Mouse (Mus musculus) CH12.LX (cell line): Measurements from ENCODE around the gene Mars2. TPM values are rescaled to one million over a fixed set of nuclear protein-coding genes. Genes with fewer than 3 reads are reported as not detected.

Experiments
- DNase-seq: peaks from one replicate; pipeline ENCODE4 v3.0.0-alpha.2; 2013; ENCODE audit errors: extremely low read depth
- H3K27ac ChIP-seq: 2 replicates; pipeline ENCODE4 v1.5.1; 2012; ENCODE audit warnings: low read depth, mild to moderate bottlenecking, control low read depth, moderate library complexity; ENCODE audit not compliant: insufficient read depth
- H3K27me3 ChIP-seq: replicated peaks from 2 replicates; pipeline ENCODE3; 2012; ENCODE audit warnings: inconsistent platforms
- H3K36me3 ChIP-seq, 2 experiments: replicated peaks in 1 of 2; 2 replicates each; pipeline versions ENCODE3 to v1.6.1; 2012; ENCODE audit warnings: inconsistent platforms in 1 of 2, low read length in 1 of 2, mild to moderate bottlenecking in 1 of 2, mixed read lengths in 1 of 2, moderate library complexity in 1 of 2; ENCODE audit not compliant: control insufficient read depth in 1 of 2, insufficient read depth in 1 of 2
- H3K4me1 ChIP-seq, 2 experiments: 2 replicates each; pipeline ENCODE4 v1.6.1; 2012; ENCODE audit warnings: inconsistent platforms in 1 of 2, moderate library complexity in 1 of 2; ENCODE audit not compliant: insufficient read depth in 2 of 2, control insufficient read depth in 1 of 2
- H3K4me2 ChIP-seq: 2 replicates; pipeline ENCODE4 v1.6.1; 2012; ENCODE audit warnings: low read depth, mild to moderate bottlenecking, control low read depth; ENCODE audit not compliant: poor library complexity, insufficient read depth, severe bottlenecking
- H3K4me3 ChIP-seq, 3 experiments: fragments of 150-350 bp in 1 of 3; sonication (generic) in 1 of 3; replicated peaks in 1 of 3; 2 replicates each; pipeline versions ENCODE3 to v1.5.1; 2011 to 2012; ENCODE audit warnings: low read depth in 2 of 3, low read length in 2 of 3, mild to moderate bottlenecking in 2 of 3, moderate library complexity in 2 of 3, control low read depth in 1 of 3, improper control_type of control experiment in 1 of 3, inconsistent platforms in 1 of 3, mixed read lengths in 1 of 3; ENCODE audit not compliant: poor library complexity in 1 of 3
- H3K79me2 ChIP-seq: replicated peaks from 2 replicates; pipeline ENCODE4 v1.6.1; 2012; ENCODE audit warnings: mild to moderate bottlenecking, moderate library complexity; ENCODE audit not compliant: control insufficient read depth, poor library complexity, insufficient read depth, severe bottlenecking; ENCODE audit errors: extremely low read depth
- H3K9ac ChIP-seq: 2 replicates; pipeline ENCODE4 v1.6.1; 2012; ENCODE audit warnings: low read depth, mild to moderate bottlenecking, control low read depth, moderate library complexity; ENCODE audit not compliant: insufficient read depth
- H3K9me3 ChIP-seq: replicated peaks from 2 replicates; pipeline ENCODE3; 2012; ENCODE audit warnings: low read length, inconsistent platforms, mixed read lengths
- CHD2 ChIP-seq: IDR thresholded peaks from 2 replicates; pipeline ENCODE4 v1.6.1; 2011; ENCODE audit warnings: low read length, improper control_type of control experiment
- E2F4 ChIP-seq: IDR thresholded peaks from 2 replicates; pipeline ENCODE4 v1.6.1; 2011; ENCODE audit warnings: low read depth, low read length, improper control_type of control experiment; ENCODE audit not compliant: insufficient replicate concordance
- EP300 ChIP-seq: IDR thresholded peaks from 2 replicates; pipeline ENCODE4 v1.6.1; 2011; ENCODE audit warnings: low read length, improper control_type of control experiment
- ETS1 ChIP-seq: conservative IDR thresholded peaks from 2 replicates; pipeline ENCODE4 v1.6.1; 2012; ENCODE audit warnings: low read depth, mild to moderate bottlenecking, inconsistent platforms, low read length, improper control_type of control experiment, moderate library complexity
- HCFC1 ChIP-seq: IDR thresholded peaks from 2 replicates; pipeline ENCODE4 v1.6.1; 2012; ENCODE audit warnings: low read depth, mild to moderate bottlenecking, inconsistent platforms, low read length, improper control_type of control experiment
- IRF4 ChIP-seq: IDR thresholded peaks from 2 replicates; pipeline ENCODE4 v1.6.1; 2014; ENCODE audit warnings: low read depth, mild to moderate bottlenecking, inconsistent platforms, low read length, improper control_type of control experiment
- JUN ChIP-seq: IDR thresholded peaks from 2 replicates; pipeline ENCODE4 v1.6.1; 2011; ENCODE audit warnings: low read depth, mild to moderate bottlenecking, low read length, improper control_type of control experiment, moderate library complexity; ENCODE audit not compliant: insufficient read depth
- JUND ChIP-seq: conservative IDR thresholded peaks from 2 replicates; pipeline ENCODE4 v1.6.1; 2011; ENCODE audit warnings: low read depth, low read length, improper control_type of control experiment
- MAFK ChIP-seq: IDR thresholded peaks from 2 replicates; pipeline ENCODE4 v1.6.1; 2011; ENCODE audit warnings: low read length, improper control_type of control experiment; ENCODE audit not compliant: insufficient replicate concordance
- MAX ChIP-seq: IDR thresholded peaks from 2 replicates; pipeline ENCODE4 v1.6.1; 2011; ENCODE audit warnings: low read length, improper control_type of control experiment
- MAZ ChIP-seq: IDR thresholded peaks from 2 replicates; pipeline ENCODE4 v1.6.1; 2012; ENCODE audit warnings: low read depth, mild to moderate bottlenecking, inconsistent platforms, low read length, improper control_type of control experiment, moderate library complexity
- MXI1 ChIP-seq: IDR thresholded peaks from 2 replicates; pipeline ENCODE4 v1.6.1; 2011; ENCODE audit warnings: mild to moderate bottlenecking, low read depth, low read length, improper control_type of control experiment
- PAX5 ChIP-seq: IDR thresholded peaks from 2 replicates; pipeline ENCODE4 v1.6.1; 2012; ENCODE audit warnings: low read length, inconsistent platforms, mixed read lengths
- POLR2A ChIP-seq: IDR thresholded peaks from 2 replicates; pipeline ENCODE4 v1.6.1; 2011; ENCODE audit warnings: low read depth, mild to moderate bottlenecking, improper control_type of control experiment, low read length
- POLR2AphosphoS2 ChIP-seq: IDR thresholded peaks from 2 replicates; pipeline ENCODE4 v1.6.1; 2011; ENCODE audit warnings: low read depth, low read length, improper control_type of control experiment
- RAD21 ChIP-seq: IDR thresholded peaks from 2 replicates; pipeline ENCODE4 v1.6.1; 2011; ENCODE audit warnings: low read depth, mild to moderate bottlenecking, low read length, improper control_type of control experiment, moderate library complexity
- RCOR1 ChIP-seq: conservative IDR thresholded peaks from 2 replicates; pipeline ENCODE4 v1.6.1; 2012; ENCODE audit warnings: low read depth, mild to moderate bottlenecking, inconsistent platforms, low read length, improper control_type of control experiment
- SIN3A ChIP-seq: IDR thresholded peaks from 2 replicates; pipeline ENCODE4 v1.6.1; 2012; ENCODE audit warnings: low read length, improper control_type of control experiment, inconsistent platforms
- SMC3 ChIP-seq: IDR thresholded peaks from 2 replicates; pipeline ENCODE4 v1.6.1; 2011; ENCODE audit warnings: low read depth, low read length, improper control_type of control experiment
- TBP ChIP-seq: conservative IDR thresholded peaks from 2 replicates; pipeline ENCODE4 v1.6.1; 2011; ENCODE audit warnings: low read depth, low read length, improper control_type of control experiment
- USF1 ChIP-seq: IDR thresholded peaks from 2 replicates; pipeline ENCODE4 v1.6.1; 2014; ENCODE audit warnings: low read depth, mild to moderate bottlenecking, inconsistent platforms, low read length, improper control_type of control experiment
- USF2 ChIP-seq: conservative IDR thresholded peaks from 2 replicates; pipeline ENCODE4 v1.6.1; 2011; ENCODE audit warnings: low read depth, low read length, improper control_type of control experiment
- ZKSCAN1 ChIP-seq: IDR thresholded peaks from 2 replicates; pipeline ENCODE4 v1.6.1; 2012; ENCODE audit warnings: low read depth, inconsistent platforms, low read length, improper control_type of control experiment, borderline replicate concordance
- ZNF384 ChIP-seq: IDR thresholded peaks from 2 replicates; pipeline ENCODE4 v1.6.1; 2012; ENCODE audit warnings: low read depth, low read length, improper control_type of control experiment, inconsistent platforms
- dilution Hi-C: fragments of 300-500 bp; cut with MboI; formaldehyde crosslinking; loops from 2 replicates; pipeline ENCODE4 v1.14.3; 2020; ENCODE audit warnings: low sequenced_read_pairs; ENCODE audit not compliant: extremely low pct_unique_long_range_greater_than_20kb, extremely low pct_ligation_motif_present
- in situ Hi-C: fragments of 300-500 bp; cut with MboI; formaldehyde crosslinking; loops from 3 replicates; pipeline ENCODE4 v1.14.3; 2019; ENCODE audit warnings: low sequenced_read_pairs, low pct_ligation_motif_present, low pct_unique_long_range_greater_than_20kb, mixed read lengths
- polyA plus RNA-seq: library from polyadenylated mRNA; unstranded; fragments of >175 nt; gene quantifications from 2 replicates; pipeline ENCODE4 v1.2.1, GENCODE M21; 2012; ENCODE audit warnings: low read depth; ENCODE audit not compliant: insufficient read length
- total RNA-seq, 2 experiments: library from RNA; depleted of rRNA; stranded (reverse); fragments of 300-350 nt in 1 of 2; fragments of >200 nt in 1 of 2; gene quantifications; 2 replicates each; pipeline ENCODE4 v1.2.3; 2012 to 2014

Mars2 gene
- total and polyA plus RNA-seq, 3 experiments: 3.7 to 5.6 (median 4.5) TPM

DNA sequence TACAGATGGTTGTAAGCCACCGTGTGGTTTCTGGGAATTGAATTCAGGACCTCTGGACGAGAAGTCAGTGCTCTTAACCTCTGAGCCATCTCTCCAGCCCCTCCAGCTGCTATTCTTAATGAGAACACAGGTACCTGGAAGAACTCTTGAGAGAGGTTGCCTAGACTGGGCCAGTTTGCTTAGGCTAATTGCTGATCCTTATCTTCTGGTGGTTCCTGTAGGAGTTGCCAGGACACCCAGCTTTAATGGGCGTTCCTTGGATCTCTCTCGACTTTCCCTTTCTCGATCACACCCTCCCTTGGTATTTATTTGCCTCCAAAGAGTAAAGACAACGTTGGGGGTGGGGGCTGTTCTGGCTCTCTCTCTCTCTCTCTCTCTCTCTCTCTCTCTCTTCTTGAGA, 23.5 kb upstream of the Mars2 start:
- H3K27ac ChIP-seq: no peak overlapping the region

DNA sequence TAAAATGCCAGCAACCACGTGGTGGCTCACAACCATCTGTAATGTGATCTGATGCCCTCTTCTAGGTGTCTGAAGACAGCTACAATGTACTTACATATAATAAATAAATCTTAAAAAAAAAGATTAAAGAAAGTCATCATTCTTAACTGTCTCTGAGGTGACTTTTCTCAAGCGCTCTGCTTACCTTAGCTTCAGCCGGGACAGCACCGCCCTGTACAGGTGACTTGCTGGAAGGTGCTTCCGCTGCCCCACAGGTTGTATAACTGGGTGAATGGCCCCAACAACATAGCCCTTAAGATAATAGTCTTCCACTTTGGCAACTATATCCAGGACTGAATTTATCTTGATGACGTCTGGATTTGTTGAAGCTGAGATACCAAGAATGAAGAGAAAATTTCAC, 23.0 kb upstream of the Mars2 start:
- H3K79me2 ChIP-seq: no peaks in the 10 kb centered on the region
- H3K9me3 ChIP-seq: no peaks in the 10 kb centered on the region
- H3K4me1 ChIP-seq: peaks cover 2 to 12% of the 10 kb centered on the region in 2 experiments; a peak in 3 of 4 replicates
- dilution Hi-C loops (no loop called here), in situ Hi-C loops (no loop called here)
- H3K4me3 ChIP-seq: no peak overlapping the region
- DNase-seq: no peak
- H3K27ac ChIP-seq: no peak overlapping the region
- H3K27me3 ChIP-seq: no peaks in the 10 kb centered on the region
- H3K9ac ChIP-seq: no peak overlapping the region
- H3K36me3 ChIP-seq: no peaks in the 10 kb centered on the region
- TF ChIP-seq E2F4 (no peak), SMC3 (no peak), JUND (no peak), POLR2A (no peak), HCFC1 (no peak), ZKSCAN1 (no peak), RAD21 (no peak), EP300 (no peak), MAZ (no peak), USF2 (no peak), MAFK (no peak), CHD2 (no peak), TBP (no peak)
- TF ChIP-seq, all 38 proteins: peak for 0
- H3K4me2 ChIP-seq: no peak overlapping the region

More for the DNA sequence above, 23.5 kb upstream of the Mars2 start:
- no peak overlapping the region for H3K9ac ChIP-seq
- H3K4me1 ChIP-seq: peaks cover 2 to 14% of the 10 kb centered on the region in 2 experiments; a peak in 3 of 4 replicates
- dilution Hi-C loops (no loop called here), in situ Hi-C loops (no loop called here)
- no peaks in the 10 kb centered on the region for H3K27me3 ChIP-seq
- no peak overlapping the region for H3K4me3 ChIP-seq
- no peak for DNase-seq
- no peaks in the 10 kb centered on the region for H3K9me3 ChIP-seq
- no peak for TF ChIP-seq ZKSCAN1
- TF ChIP-seq TBP: no peak
- TF ChIP-seq CHD2: no peak
- no peak for TF ChIP-seq JUND
- no peak for TF ChIP-seq ETS1
- no peak for TF ChIP-seq POLR2AphosphoS2
- TF ChIP-seq MAX: no peak
- TF ChIP-seq SIN3A: no peak
- TF ChIP-seq RCOR1: no peak
- TF ChIP-seq PAX5: no peak
- TF ChIP-seq MXI1: no peak
- TF ChIP-seq ZNF384: no peak
- TF ChIP-seq IRF4: no peak
- TF ChIP-seq USF1: no peak
- TF ChIP-seq USF2: no peak
- no peak for TF ChIP-seq JUN
- no peak overlapping the region for H3K4me2 ChIP-seq
- no peaks in the 10 kb centered on the region for H3K79me2 ChIP-seq
- H3K36me3 ChIP-seq: no peaks in the 10 kb centered on the region
